Mouse (Mus musculus): Measurements from ENCODE around the gene Olfr282. TPM values are rescaled to one million over a fixed set of nuclear protein-coding genes. Genes with fewer than 3 reads are reported as not detected.

Gene Olfr282
- polyA plus RNA-seq, 1 experiment from 2014 or later: not detected

GRCm38 (mm10) chr15:98482701-98483100, 51.7 kb downstream of the Olfr282 start, which contains the start of gene Lalba:
Gene Lalba, minus strand, starts transcription at chr15:98482721.
- ATAC-seq (replicated peaks; ENCODE audit: low FRiP score): no peak
- DNase-seq (ENCODE audit: low spot score): no peak
- Histone ChIP-seq H3K27me3 (ENCODE audit: control insufficient read depth, insufficient read depth, low read length) (no peaks in the 10 kb centered on the region), H3K9me3 (ENCODE audit: control insufficient read depth, low read length) (no peaks in the 10 kb centered on the region), H3K36me3 (ENCODE audit: control insufficient read depth, insufficient read depth, low read length) (no peaks in the 10 kb centered on the region), H3K4me2 (ENCODE audit: low read depth, low read length, severe bottlenecking) (no peak within 1 kb of the TSS), H3K4me1 (replicated peaks; ENCODE audit: control insufficient read depth, insufficient read depth, low read length) (no peaks in the 10 kb centered on the region), H3K9ac (ENCODE audit: low read length) (no peak within 1 kb of the TSS), H3K4me3 (ENCODE audit: low read depth, low read length) (no peak within 1 kb of the TSS), H3K27ac (ENCODE audit: low read depth, low read length) (no peak within 1 kb of the TSS)
- WGBS: 68% methylated on average over 3 of the region's 3 CpGs

- Histone ChIP-seq H3K4me1 (replicated peaks; ENCODE audit: control insufficient read depth, insufficient read depth, low read length) (no peaks in the 10 kb centered on the region), H3K27me3 (ENCODE audit: control insufficient read depth, insufficient read depth, low read length) (no peaks in the 10 kb centered on the region), H3K9me3 (ENCODE audit: control insufficient read depth, low read length) (no peaks in the 10 kb centered on the region), H3K36me3 (ENCODE audit: control insufficient read depth, insufficient read depth, low read length) (no peaks in the 10 kb centered on the region), H3K27ac (ENCODE audit: low read depth, low read length) (no peak overlapping the region), H3K4me3 (ENCODE audit: low read depth, low read length) (no peak overlapping the region), H3K4me2 (ENCODE audit: low read depth, low read length, severe bottlenecking) (no peak overlapping the region), H3K9ac (ENCODE audit: low read length) (no peak overlapping the region)
- ATAC-seq (replicated peaks; ENCODE audit: low FRiP score) (no peak), DNase-seq (ENCODE audit: low spot score) (no peak)
- 82% methylated on average over 18 of the region's 18 CpGs for WGBS
Measured at GRCm38 (mm10) chr15:98483907-98484886, 53.2 kb downstream of the Olfr282 start.

- Histone ChIP-seq H3K4me3 (ENCODE audit: low read depth, low read length) (no peak overlapping the region), H3K4me2 (ENCODE audit: low read depth, low read length, severe bottlenecking) (no peak overlapping the region), H3K36me3 (ENCODE audit: control insufficient read depth, insufficient read depth, low read length) (no peaks in the 10 kb centered on the region), H3K4me1 (replicated peaks; ENCODE audit: control insufficient read depth, insufficient read depth, low read length) (no peaks in the 10 kb centered on the region), H3K27me3 (ENCODE audit: control insufficient read depth, insufficient read depth, low read length) (no peaks in the 10 kb centered on the region), H3K9me3 (ENCODE audit: control insufficient read depth, low read length) (no peaks in the 10 kb centered on the region), H3K9ac (ENCODE audit: low read length) (no peak overlapping the region), H3K27ac (ENCODE audit: low read depth, low read length) (no peak overlapping the region)
- no peak for ATAC-seq (replicated peaks; ENCODE audit: low FRiP score)
- DNase-seq (ENCODE audit: low spot score): no peak
- 96% methylated on average over 8 of the region's 8 CpGs for WGBS
Measured at GRCm38 (mm10) chr15:98486433-98487021, 55.5 kb downstream of the Olfr282 start.

Other genes with a start within 250 kb of the Olfr282 start
- not detected in 2 replicates for gene Olfr288, start 235.7 kb upstream of the Olfr282 start, polyA plus RNA-seq (2014; fragmentation: Nextera tagmentation; extraction: Ambion mirVana)
- not detected in 2 replicates for gene Gm44579, start 210.2 kb upstream of the Olfr282 start, polyA plus RNA-seq (2014; fragmentation: Nextera tagmentation; extraction: Ambion mirVana)
- not detected in 2 replicates for gene Olfr287, start 210.2 kb upstream of the Olfr282 start, polyA plus RNA-seq (2014; fragmentation: Nextera tagmentation; extraction: Ambion mirVana)
- gene Olfr286, start 196.8 kb upstream of the Olfr282 start, polyA plus RNA-seq (2014; fragmentation: Nextera tagmentation; extraction: Ambion mirVana): not detected in 2 replicates
- not detected in 2 replicates for gene H1fnt, start 173.9 kb upstream of the Olfr282 start, polyA plus RNA-seq (2014; fragmentation: Nextera tagmentation; extraction: Ambion mirVana)
- gene Zfp641, start 135.1 kb upstream of the Olfr282 start, polyA plus RNA-seq (2014; fragmentation: Nextera tagmentation; extraction: Ambion mirVana): 1.2 TPM in 2 replicates
- not detected in 2 replicates for gene Olfr285, start 113.9 kb upstream of the Olfr282 start, polyA plus RNA-seq (2014; fragmentation: Nextera tagmentation; extraction: Ambion mirVana)
- gene Olfr284, start 90.2 kb upstream of the Olfr282 start, polyA plus RNA-seq (2014; fragmentation: Nextera tagmentation; extraction: Ambion mirVana): not detected in 2 replicates
- gene Olfr283, start 50.3 kb upstream of the Olfr282 start, polyA plus RNA-seq (2014; fragmentation: Nextera tagmentation; extraction: Ambion mirVana): not detected in 2 replicates
- gene Olfr281, start 21.4 kb downstream of the Olfr282 start, polyA plus RNA-seq (2014; fragmentation: Nextera tagmentation; extraction: Ambion mirVana): not detected in 2 replicates
- gene OR5BS1P, start 38.7 kb downstream of the Olfr282 start, polyA plus RNA-seq (2014; fragmentation: Nextera tagmentation; extraction: Ambion mirVana): not detected in 2 replicates
- 0.25 TPM in 1 of 2 replicates, not detected in the other for gene Lalba, start 51.5 kb downstream of the Olfr282 start, polyA plus RNA-seq (2014; fragmentation: Nextera tagmentation; extraction: Ambion mirVana)
- gene Olfr279, start 61.2 kb downstream of the Olfr282 start, polyA plus RNA-seq (2014; fragmentation: Nextera tagmentation; extraction: Ambion mirVana): not detected in 2 replicates
- 138 and 152 TPM in 2 replicates for gene Kansl2, start 103.0 kb downstream of the Olfr282 start, polyA plus RNA-seq (2014; fragmentation: Nextera tagmentation; extraction: Ambion mirVana)
- 62.2 and 67.0 TPM in 2 replicates for gene Ccnt1, start 139.7 kb downstream of the Olfr282 start, polyA plus RNA-seq (2014; fragmentation: Nextera tagmentation; extraction: Ambion mirVana)
- gene 4930415O20Rik, start 139.8 kb downstream of the Olfr282 start, polyA plus RNA-seq (2014; fragmentation: Nextera tagmentation; extraction: Ambion mirVana): not detected in 2 replicates
- 11.2 and 12.3 TPM in 2 replicates for gene Adcy6, start 178.9 kb downstream of the Olfr282 start, polyA plus RNA-seq (2014; fragmentation: Nextera tagmentation; extraction: Ambion mirVana)
- 45.3 and 46.9 TPM in 2 replicates for gene Cacnb3, start 199.6 kb downstream of the Olfr282 start, polyA plus RNA-seq (2014; fragmentation: Nextera tagmentation; extraction: Ambion mirVana)
- 24.2 and 31.2 TPM in 2 replicates for gene Ddx23, start 231.7 kb downstream of the Olfr282 start, polyA plus RNA-seq (2014; fragmentation: Nextera tagmentation; extraction: Ambion mirVana)
- gene Rnd1, start 246.2 kb downstream of the Olfr282 start, polyA plus RNA-seq (2014; fragmentation: Nextera tagmentation; extraction: Ambion mirVana): 1.9 and 2.8 TPM in 2 replicates

Data from forebrain, embryonic 11.5 days (tissue).